Mouse (Mus musculus) liver, embryonic 11.5 days (tissue): ENCODE results near the gene Supt4a. TPM values are rescaled to one million over a fixed set of nuclear protein-coding genes. Genes with fewer than 3 reads are reported as not detected.

Source experiments
- ATAC-seq: fragments of 200-750 bp; cut with Nextera tagmentation; replicated peaks from 2 replicates; pipeline ENCODE4 v1.8.0; 2017; ENCODE audit warnings: moderate number of reproducible peaks, mild to moderate bottlenecking, moderate TSS enrichment, moderate library complexity; ENCODE audit not compliant: low FRiP score
- DNase-seq: peaks from one replicate; pipeline ENCODE4 v3.0.0-alpha.2; 2017; ENCODE audit warnings: low spot score
- H3K27ac ChIP-seq: fragments of 300-500 bp; sonication (generic); 2 replicates; pipeline ENCODE4 v1.5.1; 2014; ENCODE audit warnings: mild to moderate bottlenecking, low read depth, low read length, control low read depth
- H3K27me3 ChIP-seq: fragments of 300-500 bp; sonication (generic); replicated peaks from 2 replicates; pipeline ENCODE4 v1.6.1; 2014; ENCODE audit warnings: low read length, mixed read lengths; ENCODE audit not compliant: control insufficient read depth, insufficient read depth
- H3K36me3 ChIP-seq: fragments of 300-500 bp; sonication (generic); 2 replicates; pipeline ENCODE4 v1.6.1; 2014; ENCODE audit warnings: mild to moderate bottlenecking, low read length, moderate library complexity, mixed read lengths; ENCODE audit not compliant: control insufficient read depth, insufficient read depth
- H3K4me1 ChIP-seq: fragments of 300-500 bp; sonication (generic); replicated peaks from 2 replicates; pipeline ENCODE4 v1.6.1; 2014; ENCODE audit warnings: low read length, mixed read lengths; ENCODE audit not compliant: control insufficient read depth, insufficient read depth
- H3K4me2 ChIP-seq: fragments of 300-500 bp; sonication (generic); 2 replicates; pipeline ENCODE4 v1.6.1; 2014; ENCODE audit warnings: mild to moderate bottlenecking, control low read depth, moderate library complexity
- H3K4me3 ChIP-seq: fragments of 300-500 bp; sonication (generic); 2 replicates; pipeline ENCODE4 v1.5.1; 2014; ENCODE audit warnings: low read depth, low read length, control low read depth
- H3K9ac ChIP-seq: fragments of 300-500 bp; sonication (generic); 2 replicates; pipeline ENCODE4 v1.6.1; 2014; ENCODE audit warnings: low read depth, low read length, control low read depth
- H3K9me3 ChIP-seq: fragments of 300-500 bp; sonication (generic); 2 replicates; pipeline ENCODE4 v1.6.1; 2016; ENCODE audit warnings: low read length, inconsistent platforms, mixed read lengths; ENCODE audit not compliant: control insufficient read depth
- WGBS: fragments of 180-500 bp; shearing (Covaris S2); extraction: QIAGEN DNeasy Blood & Tissue Kit; methylation state at CpG from one replicate; pipeline ENCODE4 v1.1.7; 2014; 5-methylcytosine and 5-hydroxymethylcytosine counted together
- polyA plus RNA-seq: library from polyadenylated mRNA; unstranded; fragments of >200 nt; fragmentation: Nextera tagmentation; extraction: Ambion mirVana; gene quantifications from 2 replicates; pipeline ENCODE4 v1.2.1, GENCODE M21; 2014

Gene Supt4a
- polyA plus RNA-seq, 1 experiment from 2014 or later: 240 TPM

- Histone ChIP-seq H3K27ac (peak overlapping the region; percentile 74), H3K4me3 (no peak overlapping the region), H3K9me3 (no peaks in the 10 kb centered on the region), H3K27me3 (no peaks in the 10 kb centered on the region), H3K9ac (peak overlapping the region; percentile 35; the same call in 1 of the 2 replicates), H3K4me1 (peaks cover 60% of the 10 kb centered on the region), H3K4me2 (peak overlapping the region; percentile 50), H3K36me3 (no peaks in the 10 kb centered on the region)
- DNase-seq (no peak), ATAC-seq (peak; percentile 77)
- 70% methylated on average over 5 of the region's 5 CpGs for WGBS
These were observed 33.7 kb upstream of the Supt4a start for GRCm38 (mm10) chr11:87703654-87704053.

- peak overlapping the region; percentile 35 for H3K9ac ChIP-seq
- no peak overlapping the region for H3K4me3 ChIP-seq
- DNase-seq: no peak
- peak overlapping the region; percentile 74 for H3K27ac ChIP-seq
- peak overlapping the region; percentile 50 for H3K4me2 ChIP-seq
- ATAC-seq: no peak
- 67% methylated on average over 9 of the region's 9 CpGs for WGBS
- H3K4me1 ChIP-seq: peaks cover 66% of the 10 kb centered on the region
- no peaks in the 10 kb centered on the region for H3K36me3 ChIP-seq
- H3K27me3 ChIP-seq: no peaks in the 10 kb centered on the region
- H3K9me3 ChIP-seq: no peaks in the 10 kb centered on the region
These were observed 33.1 kb upstream of the Supt4a start for GRCm38 (mm10) chr11:87704289-87704688.

- peaks cover 67% of the 10 kb centered on the region for H3K4me1 ChIP-seq
- DNase-seq (no peak), ATAC-seq (no peak)
- H3K36me3 ChIP-seq: no peaks in the 10 kb centered on the region
- H3K27ac ChIP-seq: no peak overlapping the region
- H3K9ac ChIP-seq: no peak overlapping the region
- no peak overlapping the region for H3K4me2 ChIP-seq
- H3K27me3 ChIP-seq: no peaks in the 10 kb centered on the region
- H3K9me3 ChIP-seq: no peaks in the 10 kb centered on the region
- WGBS: 70% methylated on average over 8 of the region's 8 CpGs
- no peak overlapping the region for H3K4me3 ChIP-seq
These were observed 29.8 kb upstream of the Supt4a start for GRCm38 (mm10) chr11:87707570-87707969.

GRCm38 (mm10) chr11:87708979-87709378, 28.4 kb upstream of the Supt4a start:
- no peaks in the 10 kb centered on the region for H3K36me3 ChIP-seq
- H3K4me2 ChIP-seq: peak overlapping the region; percentile 66
- no peak overlapping the region; the same call in 1 of the 2 replicates for H3K4me3 ChIP-seq
- H3K9me3 ChIP-seq: no peaks in the 10 kb centered on the region
- H3K9ac ChIP-seq: peak overlapping the region; percentile 34; the same call in 1 of the 2 replicates
- WGBS: 87% methylated on average over 5 of the region's 5 CpGs
- DNase-seq (no peak), ATAC-seq (no peak)
- H3K27ac ChIP-seq: 0 out of 2 replicates have a peak overlapping the region, but pooled peaks have one; percentile 6
- peaks cover 61% of the 10 kb centered on the region for H3K4me1 ChIP-seq
- H3K27me3 ChIP-seq: no peaks in the 10 kb centered on the region

- WGBS: 9% methylated on average over 21 of the region's 21 CpGs
- peak; percentile 19; the same call in 1 of the 2 replicates for ATAC-seq
- Histone ChIP-seq H3K27me3 (no peaks in the 10 kb centered on the region), H3K4me3 (peak overlapping the region; percentile 25), H3K9ac (peak overlapping the region; percentile 47), H3K4me1 (peaks cover 54% of the 10 kb centered on the region), H3K36me3 (no peaks in the 10 kb centered on the region), H3K27ac (peak overlapping the region; percentile 21; the same call in 1 of the 2 replicates), H3K9me3 (no peaks in the 10 kb centered on the region), H3K4me2 (peak overlapping the region; percentile 66)
- no peak for DNase-seq
These were observed 27.7 kb upstream of the Supt4a start for GRCm38 (mm10) chr11:87709513-87710261.

- H3K27ac ChIP-seq: no peak overlapping the region
- peaks cover 51% of the 10 kb centered on the region for H3K4me1 ChIP-seq
- 53% methylated on average over 7 of the region's 7 CpGs for WGBS
- H3K4me3 ChIP-seq: peak overlapping the region; percentile 25
- peak overlapping the region; percentile 66 for H3K4me2 ChIP-seq
- no peak for ATAC-seq
- no peaks in the 10 kb centered on the region for H3K27me3 ChIP-seq
- DNase-seq: no peak
- no peaks in the 10 kb centered on the region for H3K36me3 ChIP-seq
- H3K9ac ChIP-seq: peak overlapping the region; percentile 47
- H3K9me3 ChIP-seq: no peaks in the 10 kb centered on the region
These were observed 27.1 kb upstream of the Supt4a start for GRCm38 (mm10) chr11:87710262-87710615.

- no peak for DNase-seq
- H3K4me1 ChIP-seq: peaks cover 46% of the 10 kb centered on the region
These were observed 25.2 kb upstream of the Supt4a start for GRCm38 (mm10) chr11:87712188-87712587.

GRCm38 (mm10) chr11:87715999-87716398, 21.4 kb upstream of the Supt4a start:
- H3K27me3 ChIP-seq: no peaks in the 10 kb centered on the region
- no peak overlapping the region for H3K4me3 ChIP-seq
- DNase-seq (no peak), ATAC-seq (no peak)
- H3K9ac ChIP-seq: no peak overlapping the region
- H3K27ac ChIP-seq: no peak overlapping the region
- peaks cover 15% of the 10 kb centered on the region for H3K4me1 ChIP-seq
- WGBS: 83% methylated on average over 4 of the region's 4 CpGs
- no peak overlapping the region for H3K4me2 ChIP-seq
- peaks cover 6% of the 10 kb centered on the region; the same call in 1 of the 2 replicates for H3K36me3 ChIP-seq
- H3K9me3 ChIP-seq: no peaks in the 10 kb centered on the region

More at GRCm38 (mm10) chr11:87712188-87712587, 25.2 kb upstream of the Supt4a start:
- Histone ChIP-seq H3K27me3 (no peaks in the 10 kb centered on the region), H3K9ac (no peak overlapping the region), H3K4me3 (no peak overlapping the region), H3K9me3 (no peaks in the 10 kb centered on the region), H3K27ac (peak overlapping the region; percentile 21; the same call in 1 of the 2 replicates), H3K4me2 (no peak overlapping the region), H3K36me3 (no peaks in the 10 kb centered on the region)
- 46% methylated on average over 4 of the region's 4 CpGs for WGBS
- peak; percentile 54 for ATAC-seq

- DNase-seq (no peak), ATAC-seq (no peak)
- Histone ChIP-seq H3K4me1 (peaks cover 4% of the 10 kb centered on the region), H3K4me3 (no peak overlapping the region), H3K9me3 (no peaks in the 10 kb centered on the region), H3K27ac (no peak overlapping the region), H3K4me2 (no peak overlapping the region), H3K27me3 (no peaks in the 10 kb centered on the region), H3K9ac (no peak overlapping the region), H3K36me3 (peaks cover 6% of the 10 kb centered on the region; the same call in 1 of the 2 replicates)
- 79% methylated on average over 7 of the region's 7 CpGs for whole genome bisulfite sequencing
These were observed 17.8 kb upstream of the Supt4a start for GRCm38 (mm10) chr11:87719526-87719925.
